ENCODE assay signal across 8 mouse cellular contexts in genomic region chr7:45713881-45714520, GRCm38 (mm10). TPM values are rescaled to one million over a fixed set of nuclear protein-coding genes. Genes with fewer than 3 reads are reported as not detected.
A peak's percentile ranks its signal among the peaks of the same experiment; 100 is the strongest.
DNase-seq lines count a peak whose midpoint lies in the region; ATAC-seq and TF ChIP-seq lines count a peak whose summit lies in the region.

No protein-coding gene starts in this region.

- H3K9me3 ChIP-seq in heart, embryonic 11.5 days (replicated peaks; ENCODE audit: control insufficient read depth, low read length), result no peaks in the 10 kb centered on the region
- H3K9me3 ChIP-seq in hindbrain, embryonic 14.5 days (ENCODE audit: control insufficient read depth, low read length), result no peaks in the 10 kb centered on the region
- no peaks in the 10 kb centered on the region for H3K9me3 ChIP-seq in midbrain, embryonic 11.5 days (ENCODE audit: control insufficient read depth, low read length)

- no peaks in the 10 kb centered on the region for H3K27me3 ChIP-seq in heart, embryonic 11.5 days (ENCODE audit: control insufficient read depth, insufficient read depth, low read length)
- H3K27me3 ChIP-seq in hindbrain, embryonic 14.5 days (ENCODE audit: control insufficient read depth, insufficient read depth, low read length), result no peaks in the 10 kb centered on the region
- no peaks in the 10 kb centered on the region for H3K27me3 ChIP-seq in midbrain, embryonic 11.5 days (ENCODE audit: control insufficient read depth, insufficient read depth, low read length)

- H3K9ac ChIP-seq in heart, embryonic 11.5 days (ENCODE audit: low read depth, low read length), result peak overlapping the region; percentile 78
- peak overlapping the region; percentile 64 for H3K9ac ChIP-seq in hindbrain, embryonic 14.5 days
- no peak overlapping the region for H3K9ac ChIP-seq in midbrain, embryonic 11.5 days (ENCODE audit: low read length)

- H3K4me2 ChIP-seq in heart, embryonic 11.5 days, result peak overlapping the region; percentile 96
- peak overlapping the region; percentile 64 for H3K4me2 ChIP-seq in hindbrain, embryonic 14.5 days (replicated peaks)
- peak overlapping the region; percentile 93 for H3K4me2 ChIP-seq in midbrain, embryonic 11.5 days

- H3K36me3 ChIP-seq in heart, embryonic 11.5 days (ENCODE audit: control insufficient read depth, insufficient read depth, low read length), result peaks cover 23% of the 10 kb centered on the region
- peaks cover 39% of the 10 kb centered on the region for H3K36me3 ChIP-seq in hindbrain, embryonic 14.5 days (replicated peaks; ENCODE audit: control insufficient read depth, insufficient read depth)
- peaks cover 25% of the 10 kb centered on the region for H3K36me3 ChIP-seq in midbrain, embryonic 11.5 days (ENCODE audit: control insufficient read depth, insufficient read depth, low read length)

- TF ChIP-seq POLR2A in cortical plate, adult 2 months (IDR thresholded peaks at IDR 0.05; ENCODE audit: extremely low read depth, insufficient read depth, low read length), result no peak

- DNase-seq in heart, postnatal 4 days, result no peak
- no peak for DNase-seq in hindbrain, embryonic 14.5 days (ENCODE audit: low spot score)
- no peak for DNase-seq in midbrain, embryonic 11.5 days (ENCODE audit: low spot score, missing footprints)
- no peak for DNase-seq in ovary, postnatal 14 days (ENCODE audit: low spot score)
- no peak for DNase-seq in right cerebral cortex, postnatal 10 days (ENCODE audit: low spot score in 2 of 2)
- no peak for DNase-seq in layer of hippocampus, adult 18-20 months (ENCODE audit: low spot score in 2 of 2)

- H3K27ac ChIP-seq in heart, embryonic 11.5 days (ENCODE audit: low read depth, low read length), result no peak overlapping the region
- no peak overlapping the region for H3K27ac ChIP-seq in cortical plate, adult 2 months (ENCODE audit: insufficient read depth, low read length)
- no peak overlapping the region for H3K27ac ChIP-seq in hindbrain, embryonic 14.5 days
- no peak overlapping the region for H3K27ac ChIP-seq in midbrain, embryonic 11.5 days (ENCODE audit: low read depth, low read length)

- WGBS in heart, embryonic 11.5 days (ENCODE audit: insufficient replicate concordance), result 88% methylated on average over 6 of the region's 6 CpGs
- 79% methylated on average over 6 of the region's 6 CpGs for WGBS in hindbrain, embryonic 14.5 days
- 87% methylated on average over 6 of the region's 6 CpGs for WGBS in midbrain, embryonic 11.5 days

- peaks cover 32% of the 10 kb centered on the region for H3K4me1 ChIP-seq in heart, embryonic 11.5 days (ENCODE audit: control insufficient read depth, insufficient read depth, low read length)
- H3K4me1 ChIP-seq in cortical plate, adult 2 months (ENCODE audit: control insufficient read depth, insufficient read depth, low read length), result peaks cover 9% of the 10 kb centered on the region
- peaks cover 43% of the 10 kb centered on the region for H3K4me1 ChIP-seq in hindbrain, embryonic 14.5 days (replicated peaks; ENCODE audit: control insufficient read depth, insufficient read depth, low read length)
- peaks cover 41% of the 10 kb centered on the region for H3K4me1 ChIP-seq in midbrain, embryonic 11.5 days (ENCODE audit: control insufficient read depth, insufficient read depth, low read length)

- TF ChIP-seq CTCF in cortical plate, adult 2 months (IDR thresholded peaks at IDR 0.05; ENCODE audit: extremely low read depth, insufficient read depth, low read length), result no peak

- peak overlapping the region; percentile 97; the same call in 1 of the 2 replicates for H3K4me3 ChIP-seq in heart, embryonic 11.5 days (ENCODE audit: low read depth, low read length)
- peak overlapping the region; percentile 47 for H3K4me3 ChIP-seq in cortical plate, adult 2 months (ENCODE audit: insufficient read depth, low read length)
- peak overlapping the region; percentile 56 for H3K4me3 ChIP-seq in hindbrain, embryonic 14.5 days (replicated peaks; ENCODE audit: low read length)
- peak overlapping the region; percentile 69 for H3K4me3 ChIP-seq in midbrain, embryonic 11.5 days (ENCODE audit: low read depth, low read length)

- no peak for ATAC-seq in heart, embryonic 11.5 days (replicated peaks; ENCODE audit: insufficient number of reproducible peaks, low FRiP score, low TSS enrichment)
- ATAC-seq in hindbrain, embryonic 14.5 days (ENCODE audit: low FRiP score), result no peak
- no peak for ATAC-seq in midbrain, embryonic 11.5 days (ENCODE audit: low FRiP score)

RNA-seq across cellular contexts. Expression of gene Rpl18, which starts 1.3 kb away (rescaled TPM):
- polyA plus RNA-seq in heart, embryonic 11.5 days (2014; fragmentation: Nextera tagmentation; extraction: Ambion mirVana), result 764 and 836 TPM in 2 replicates
- total RNA-seq in heart, postnatal 4 days (2021), result 100 to 1,000 TPM; 787 to 798 TPM
- polyA plus RNA-seq in cortical plate, adult 2 months (2012; rRNA removed), result 255 and 261 TPM in 2 replicates
- 578 and 674 TPM in 2 replicates for polyA plus RNA-seq in hindbrain, embryonic 14.5 days (2014; fragmentation: Nextera tagmentation; extraction: Ambion mirVana)
- 878 and 933 TPM in 2 replicates for polyA plus RNA-seq in midbrain, embryonic 11.5 days (2014; fragmentation: Nextera tagmentation; extraction: Ambion mirVana)
- 100 to 1,000 TPM; 359 to 364 TPM for total RNA-seq in layer of hippocampus, adult 18-20 months (2021)

RNA-seq across cellular contexts. Expression of gene Sphk2, which starts 3.8 kb away (rescaled TPM):
- 13.2 and 17.3 TPM in 2 replicates for polyA plus RNA-seq in heart, embryonic 11.5 days (2014; fragmentation: Nextera tagmentation; extraction: Ambion mirVana)
- 10 to 100 TPM; 14.2 to 16.7 TPM for total RNA-seq in heart, postnatal 4 days (2021)
- 22.5 and 23.5 TPM in 2 replicates for polyA plus RNA-seq in cortical plate, adult 2 months (2012; rRNA removed)
- 16.7 and 20.0 TPM in 2 replicates for polyA plus RNA-seq in hindbrain, embryonic 14.5 days (2014; fragmentation: Nextera tagmentation; extraction: Ambion mirVana)
- polyA plus RNA-seq in midbrain, embryonic 11.5 days (2014; fragmentation: Nextera tagmentation; extraction: Ambion mirVana), result 11.8 and 14.9 TPM in 2 replicates
- total RNA-seq in layer of hippocampus, adult 18-20 months (2021), result 10 to 100 TPM; 35.8 to 37.2 TPM

RNA-seq across cellular contexts. Expression of gene Fam83e, which starts 7.0 kb away (rescaled TPM):
- 0.58 and 0.67 TPM in 2 replicates for polyA plus RNA-seq in heart, embryonic 11.5 days (2014; fragmentation: Nextera tagmentation; extraction: Ambion mirVana)
- total RNA-seq in heart, postnatal 4 days (2021), result under 1 TPM; 0.38 to 0.43 TPM
- polyA plus RNA-seq in cortical plate, adult 2 months (2012; rRNA removed), result 0.19 and 0.21 TPM in 2 replicates
- 0.17 TPM in 1 of 2 replicates, not detected in the other for polyA plus RNA-seq in hindbrain, embryonic 14.5 days (2014; fragmentation: Nextera tagmentation; extraction: Ambion mirVana)
- 0.57 and 1.4 TPM in 2 replicates for polyA plus RNA-seq in midbrain, embryonic 11.5 days (2014; fragmentation: Nextera tagmentation; extraction: Ambion mirVana)
- total RNA-seq in layer of hippocampus, adult 18-20 months (2021), result under 1 TPM; 0.25 to 0.27 TPM

RNA-seq across cellular contexts. Expression of gene Dbp, which starts 9.1 kb away (rescaled TPM):
- 3.3 and 3.5 TPM in 2 replicates for polyA plus RNA-seq in heart, embryonic 11.5 days (2014; fragmentation: Nextera tagmentation; extraction: Ambion mirVana)
- 10 to 100 TPM; 22.6 to 25.1 TPM for total RNA-seq in heart, postnatal 4 days (2021)
- polyA plus RNA-seq in cortical plate, adult 2 months (2012; rRNA removed), result 251 and 257 TPM in 2 replicates
- 3.5 and 3.9 TPM in 2 replicates for polyA plus RNA-seq in hindbrain, embryonic 14.5 days (2014; fragmentation: Nextera tagmentation; extraction: Ambion mirVana)
- polyA plus RNA-seq in midbrain, embryonic 11.5 days (2014; fragmentation: Nextera tagmentation; extraction: Ambion mirVana), result 2.2 and 3.5 TPM in 2 replicates
- total RNA-seq in layer of hippocampus, adult 18-20 months (2021), result 10 to 100 TPM; 47.6 to 50.2 TPM

RNA-seq across cellular contexts. Expression of gene Spaca4, which starts 11.6 kb away (rescaled TPM):
- not detected in 2 replicates for polyA plus RNA-seq in heart, embryonic 11.5 days (2014; fragmentation: Nextera tagmentation; extraction: Ambion mirVana)
- not detected for total RNA-seq in heart, postnatal 4 days (2021)
- not detected in 2 replicates for polyA plus RNA-seq in cortical plate, adult 2 months (2012; rRNA removed)
- polyA plus RNA-seq in hindbrain, embryonic 14.5 days (2014; fragmentation: Nextera tagmentation; extraction: Ambion mirVana), result not detected in 2 replicates
- polyA plus RNA-seq in midbrain, embryonic 11.5 days (2014; fragmentation: Nextera tagmentation; extraction: Ambion mirVana), result not detected in 2 replicates
- total RNA-seq in layer of hippocampus, adult 18-20 months (2021), result not detected

Comparison
In these comparisons a context has a peak if more than half of its experiments do, and no peak if none do; other contexts are left out.
1. H3K4me3 ChIP-seq: peak in every context shown above with its lines; median percentile 97 in heart, embryonic 11.5 days; 69 in midbrain, embryonic 11.5 days; 56 in hindbrain, embryonic 14.5 days; 47 in cortical plate, adult 2 months.